7 mouse cellular contexts compared by ENCODE assay signal in the genomic region with DNA sequence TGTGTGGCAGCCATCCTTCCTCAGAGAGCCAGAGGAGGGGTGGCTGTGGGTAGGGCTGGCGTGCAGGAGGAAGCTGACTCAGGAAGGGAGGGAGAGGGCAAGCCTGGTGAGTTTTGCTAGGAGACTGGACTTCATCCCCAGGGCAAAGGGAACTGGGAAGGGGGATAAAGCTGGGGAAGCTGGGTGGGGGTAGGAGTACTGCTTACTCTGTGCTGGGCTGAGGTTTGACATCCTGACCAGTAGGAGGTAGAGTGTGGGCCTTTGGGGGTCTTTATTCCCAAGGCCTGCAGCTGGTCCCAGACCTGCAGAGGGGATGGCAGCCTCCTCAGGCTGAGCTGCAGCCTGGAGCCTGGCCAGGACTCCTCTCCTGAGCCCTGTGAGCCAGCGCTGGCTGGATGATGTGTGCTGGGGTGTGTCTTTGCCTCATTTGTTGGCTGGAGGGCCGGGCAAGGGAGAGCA. TPM values are rescaled to one million over a fixed set of nuclear protein-coding genes. Genes with fewer than 3 reads are reported as not detected.
A peak's percentile ranks its signal among the peaks of the same experiment; 100 is the strongest.
DNase-seq lines count a peak whose midpoint lies in the region; ATAC-seq lines count a peak whose summit lies in the region.

No protein-coding gene starts in this region.

- H3K27ac ChIP-seq in heart, embryonic 16.5 days (ENCODE audit: low read length) = 0 out of 2 replicates have a peak overlapping the region, but pooled peaks have one; percentile 19
- H3K27ac ChIP-seq in neural tube, embryonic 14.5 days (ENCODE audit: low read depth, low read length) = peak overlapping the region; percentile 1; the same call in 1 of the 2 replicates

- H3K4me1 ChIP-seq in heart, embryonic 16.5 days (ENCODE audit: control insufficient read depth, insufficient read depth, low read length) = peaks cover 18% of the 10 kb centered on the region
- H3K4me1 ChIP-seq in neural tube, embryonic 14.5 days (ENCODE audit: control insufficient read depth, insufficient read depth, low read length) = peaks cover 25% of the 10 kb centered on the region

- no peak overlapping the region for H3K4me2 ChIP-seq in heart, embryonic 16.5 days (ENCODE audit: low read depth, low read length)
- H3K4me2 ChIP-seq in neural tube, embryonic 14.5 days (ENCODE audit: low read depth, low read length) = no peak overlapping the region; the same call in 1 of the 2 replicates

- no peak overlapping the region for H3K4me3 ChIP-seq in heart, embryonic 16.5 days (ENCODE audit: low read length)
- no peak overlapping the region for H3K4me3 ChIP-seq in neural tube, embryonic 14.5 days (ENCODE audit: low read depth, low read length)

- no peaks in the 10 kb centered on the region; the same call in none of the 2 replicates for H3K27me3 ChIP-seq in heart, embryonic 16.5 days (ENCODE audit: control insufficient read depth, insufficient read depth, low read length)
- no peaks in the 10 kb centered on the region for H3K27me3 ChIP-seq in neural tube, embryonic 14.5 days (ENCODE audit: control insufficient read depth, insufficient read depth, low read length)

- ATAC-seq in heart, embryonic 16.5 days (replicated peaks; ENCODE audit: extremely low read depth, insufficient read depth, low FRiP score) = no peak
- peak; percentile 65 for ATAC-seq in neural tube, embryonic 14.5 days (ENCODE audit: low read depth)

- H3K9me3 ChIP-seq in heart, embryonic 16.5 days (replicated peaks; ENCODE audit: control insufficient read depth, low read length) = no peaks in the 10 kb centered on the region
- no peaks in the 10 kb centered on the region for H3K9me3 ChIP-seq in neural tube, embryonic 14.5 days (ENCODE audit: control insufficient read depth, low read length)

- no peaks in the 10 kb centered on the region for H3K36me3 ChIP-seq in heart, embryonic 16.5 days (ENCODE audit: control insufficient read depth, insufficient read depth)
- H3K36me3 ChIP-seq in neural tube, embryonic 14.5 days (ENCODE audit: control insufficient read depth, insufficient read depth, low read length) = no peaks in the 10 kb centered on the region

- H3K9ac ChIP-seq in heart, embryonic 16.5 days (ENCODE audit: low read length) = 0 out of 2 replicates have a peak overlapping the region, but pooled peaks have one; percentile 22
- no peak overlapping the region; the same call in 1 of the 2 replicates for H3K9ac ChIP-seq in neural tube, embryonic 14.5 days (replicated peaks; ENCODE audit: low read depth, low read length)

- 9% methylated on average over 3 of the region's 3 CpGs for WGBS in heart, embryonic 16.5 days
- 5% methylated on average over 3 of the region's 3 CpGs for WGBS in neural tube, embryonic 14.5 days

- peak; percentile 61 for DNase-seq in retina, postnatal 1 day
- DNase-seq in retina, embryonic 14.5 days (ENCODE audit: low spot score) = no peak
- peak; percentile 77 to 92 for DNase-seq in kidney, postnatal 25 days
- no peak for DNase-seq in thymus, postnatal 4 days
- no peak for DNase-seq in T-cell, adult 2 months (ENCODE audit: low spot score)

RNA-seq across cellular contexts. Expression of a gene that starts 4.6 kb away (rescaled TPM):
- 6.6 and 8.4 TPM in 2 replicates for polyA plus RNA-seq in heart, embryonic 16.5 days (2015; fragmentation: Nextera tagmentation; extraction: Ambion mirVana)
- 1.6 and 2.7 TPM in 2 replicates for polyA plus RNA-seq in neural tube, embryonic 14.5 days (2014; fragmentation: Nextera tagmentation; extraction: Ambion mirVana)

Comparison
In these comparisons a context has a peak if more than half of its experiments do, and no peak if none do; other contexts are left out.
1. DNase-seq: peak in retina, postnatal 1 day (single experiment) and kidney, postnatal 25 days (2 of 2); none in retina, embryonic 14.5 days (single experiment), thymus, postnatal 4 days (single experiment) and T-cell, adult 2 months (single experiment).